ENCODE assay signal across 7 mouse cellular contexts in genomic region chr15:84238991-84239401, GRCm38 (mm10). TPM values are rescaled to one million over a fixed set of nuclear protein-coding genes. Genes with fewer than 3 reads are reported as not detected.
DNase-seq lines count a peak whose midpoint lies in the region; ATAC-seq and TF ChIP-seq lines count a peak whose summit lies in the region.

No protein-coding gene starts in this region.

- 17% methylated on average over 16 of the region's 16 CpGs for WGBS in lung, embryonic 16.5 days
- WGBS in forebrain, postnatal 0 days, result 15% methylated on average over 16 of the region's 16 CpGs
- WGBS in limb, embryonic 14.5 days, result 23% methylated on average over 16 of the region's 16 CpGs
- WGBS in stomach, embryonic 16.5 days, result 11% methylated on average over 16 of the region's 16 CpGs

- no peak for DNase-seq in lung, postnatal 36 days
- DNase-seq in forebrain, postnatal 0 days, result peak; percentile 65
- no peak for DNase-seq in limb, embryonic 14.5 days (ENCODE audit: low spot score)
- no peak for DNase-seq in ovary, adult 18-20 months (ENCODE audit: low spot score)
- no peak for DNase-seq in frontal cortex, postnatal 36 days (ENCODE audit: low spot score in 2 of 2)

- peaks cover 4% of the 10 kb centered on the region; the same call in 1 of the 2 replicates for H3K27me3 ChIP-seq in lung, embryonic 16.5 days (ENCODE audit: control insufficient read depth, insufficient read depth, low read depth, low read length)
- H3K27me3 ChIP-seq in forebrain, postnatal 0 days (ENCODE audit: insufficient read depth, low read length), result no peaks in the 10 kb centered on the region
- no peaks in the 10 kb centered on the region for H3K27me3 ChIP-seq in limb, embryonic 14.5 days (ENCODE audit: control insufficient read depth, insufficient read depth, low read length)
- H3K27me3 ChIP-seq in stomach, embryonic 16.5 days (ENCODE audit: control insufficient read depth, insufficient read depth, low read length), result no peaks in the 10 kb centered on the region; the same call in 1 of the 2 replicates

- ATAC-seq in lung, embryonic 16.5 days (ENCODE audit: low read depth), result no peak
- ATAC-seq in forebrain, postnatal 0 days, result peak; percentile 67
- no peak for ATAC-seq in limb, embryonic 14.5 days (ENCODE audit: low FRiP score, low read depth)
- 0 out of 2 replicates have a peak, but pooled peaks have one; percentile 16 for ATAC-seq in stomach, embryonic 16.5 days (ENCODE audit: insufficient read depth, low FRiP score)

- H3K9me3 ChIP-seq in lung, embryonic 16.5 days (ENCODE audit: control insufficient read depth, low read length), result no peaks in the 10 kb centered on the region
- no peaks in the 10 kb centered on the region for H3K9me3 ChIP-seq in forebrain, postnatal 0 days (ENCODE audit: low read length)
- no peaks in the 10 kb centered on the region for H3K9me3 ChIP-seq in limb, embryonic 14.5 days (ENCODE audit: control insufficient read depth, low read length)
- no peaks in the 10 kb centered on the region for H3K9me3 ChIP-seq in stomach, embryonic 16.5 days (replicated peaks; ENCODE audit: control insufficient read depth, low read length)

- no peak for TF ChIP-seq POLR2A in limb, embryonic 14.5 days (IDR thresholded peaks at IDR 0.05; ENCODE audit: borderline replicate concordance, extremely low read depth, insufficient read depth, insufficient read length)

- no peak for TF ChIP-seq CTCF in forebrain, postnatal 0 days (IDR thresholded peaks at IDR 0.05; ENCODE audit: low read depth)

- H3K27ac ChIP-seq in lung, embryonic 16.5 days (ENCODE audit: low read length), result no peak overlapping the region
- H3K27ac ChIP-seq in forebrain, postnatal 0 days (ENCODE audit: low read depth, low read length), result no peak overlapping the region
- H3K27ac ChIP-seq in limb, embryonic 14.5 days (replicated peaks; ENCODE audit: low read depth, low read length), result no peak overlapping the region
- no peak overlapping the region for H3K27ac ChIP-seq in stomach, embryonic 16.5 days (ENCODE audit: low read length)

- peak overlapping the region; percentile 41 for H3K4me2 ChIP-seq in lung, embryonic 16.5 days (ENCODE audit: low read depth, low read length)
- peak overlapping the region; percentile 27 for H3K4me2 ChIP-seq in forebrain, postnatal 0 days (ENCODE audit: low read depth)
- peak overlapping the region; percentile 8; the same call in 1 of the 2 replicates for H3K4me2 ChIP-seq in limb, embryonic 14.5 days (replicated peaks; ENCODE audit: low read depth, low read length, severe bottlenecking)
- peak overlapping the region; percentile 20 for H3K4me2 ChIP-seq in stomach, embryonic 16.5 days (ENCODE audit: low read depth, low read length)

- H3K4me1 ChIP-seq in lung, embryonic 16.5 days (replicated peaks; ENCODE audit: control insufficient read depth, insufficient read depth, low read length), result peaks cover 20% of the 10 kb centered on the region; the same call in 1 of the 2 replicates
- peaks cover 7% of the 10 kb centered on the region for H3K4me1 ChIP-seq in forebrain, postnatal 0 days (ENCODE audit: insufficient read depth)
- peaks cover 12% of the 10 kb centered on the region for H3K4me1 ChIP-seq in limb, embryonic 14.5 days (ENCODE audit: control insufficient read depth, insufficient read depth, low read length)
- H3K4me1 ChIP-seq in stomach, embryonic 16.5 days (ENCODE audit: control insufficient read depth, insufficient read depth, low read length), result peaks cover 14% of the 10 kb centered on the region

- H3K4me3 ChIP-seq in lung, embryonic 16.5 days (ENCODE audit: low read length), result 0 out of 2 replicates have a peak overlapping the region, but pooled peaks have one; percentile 10
- no peak overlapping the region for H3K4me3 ChIP-seq in forebrain, postnatal 0 days (ENCODE audit: low read depth, low read length)
- H3K4me3 ChIP-seq in limb, embryonic 14.5 days (replicated peaks; ENCODE audit: low read length), result no peak overlapping the region
- H3K4me3 ChIP-seq in stomach, embryonic 16.5 days (replicated peaks; ENCODE audit: low read length), result no peak overlapping the region

- no peak overlapping the region for H3K9ac ChIP-seq in lung, embryonic 16.5 days (ENCODE audit: low read length)
- H3K9ac ChIP-seq in forebrain, postnatal 0 days, result no peak overlapping the region
- no peak overlapping the region for H3K9ac ChIP-seq in limb, embryonic 14.5 days (ENCODE audit: low read depth, low read length, severe bottlenecking)
- H3K9ac ChIP-seq in stomach, embryonic 16.5 days (ENCODE audit: low read length), result no peak overlapping the region

- H3K36me3 ChIP-seq in lung, embryonic 16.5 days (ENCODE audit: control insufficient read depth, insufficient read depth, low read length), result no peaks in the 10 kb centered on the region
- H3K36me3 ChIP-seq in forebrain, postnatal 0 days (ENCODE audit: insufficient read depth), result no peaks in the 10 kb centered on the region
- no peaks in the 10 kb centered on the region for H3K36me3 ChIP-seq in limb, embryonic 14.5 days (ENCODE audit: control insufficient read depth, insufficient read depth, low read length)
- H3K36me3 ChIP-seq in stomach, embryonic 16.5 days (ENCODE audit: control insufficient read depth, insufficient read depth, low read length), result no peaks in the 10 kb centered on the region

RNA-seq across cellular contexts. Expression of gene Parvb, which starts 7.2 kb away (rescaled TPM):
- 5.2 and 5.3 TPM in 2 replicates for polyA plus RNA-seq in lung, embryonic 16.5 days (2015; fragmentation: Nextera tagmentation; extraction: Ambion mirVana)
- 3.8 and 9.4 TPM in 2 replicates for total RNA-seq in forebrain, postnatal 0 days (2014; rRNA removed)
- 2.7 and 4.3 TPM in 2 replicates for polyA plus RNA-seq in forebrain, postnatal 0 days (2015; fragmentation: Nextera tagmentation; extraction: Ambion mirVana)
- 13.5 and 14.0 TPM in 2 replicates for polyA plus RNA-seq in limb, embryonic 14.5 days (2012; rRNA removed)
- 2.4 and 2.6 TPM in 2 replicates for polyA plus RNA-seq in limb, embryonic 14.5 days (2014; fragmentation: Nextera tagmentation; extraction: Ambion mirVana)
- 2.7 and 3.2 TPM in 2 replicates for polyA plus RNA-seq in stomach, embryonic 16.5 days (2015; fragmentation: Nextera tagmentation; extraction: Ambion mirVana)

RNA-seq across cellular contexts. Expression of gene Samm50, which starts 47.0 kb away (rescaled TPM):
- polyA plus RNA-seq in lung, embryonic 16.5 days (2015; fragmentation: Nextera tagmentation; extraction: Ambion mirVana), result 98.8 and 105 TPM in 2 replicates
- total RNA-seq in forebrain, postnatal 0 days (2014; rRNA removed), result 36.6 and 37.2 TPM in 2 replicates
- polyA plus RNA-seq in forebrain, postnatal 0 days (2015; fragmentation: Nextera tagmentation; extraction: Ambion mirVana), result 88.3 and 93.8 TPM in 2 replicates
- 22.2 and 29.1 TPM in 2 replicates for polyA plus RNA-seq in limb, embryonic 14.5 days (2012; rRNA removed)
- 71.2 and 71.8 TPM in 2 replicates for polyA plus RNA-seq in limb, embryonic 14.5 days (2014; fragmentation: Nextera tagmentation; extraction: Ambion mirVana)
- polyA plus RNA-seq in stomach, embryonic 16.5 days (2015; fragmentation: Nextera tagmentation; extraction: Ambion mirVana), result 107 and 116 TPM in 2 replicates

Comparison
In these comparisons a context has a peak if more than half of its experiments do, and no peak if none do; other contexts are left out.
1. ATAC-seq: peak in forebrain, postnatal 0 days (single experiment) and stomach, embryonic 16.5 days (single experiment); none in lung, embryonic 16.5 days (single experiment) and limb, embryonic 14.5 days (single experiment).
2. Peak in every context shown above with its lines, with median percentiles within 50 percentile points of each other: H3K4me2 ChIP-seq.